Mouse (Mus musculus) E14TG2a.4 (cell line): ENCODE results near the gene Capza1.

Source experiments
- H3K27me3 ChIP-seq: 2 replicates; pipeline ENCODE4 v1.6.1; 2014; ENCODE audit warnings: low read length, control low read depth; ENCODE audit not compliant: insufficient read depth
- H3K36me3 ChIP-seq: 2 replicates; pipeline ENCODE4 v1.6.1; 2014; ENCODE audit warnings: low read length, control low read depth; ENCODE audit not compliant: insufficient read depth
- H3K4me1 ChIP-seq: replicated peaks from 2 replicates; pipeline ENCODE4 v1.6.1; 2014; ENCODE audit warnings: low read depth, low read length, control low read depth
- H3K4me3 ChIP-seq: replicated peaks from 2 replicates; pipeline ENCODE4 v1.5.1; 2014; ENCODE audit warnings: mild to moderate bottlenecking, low read length
- H3K9me3 ChIP-seq: 2 replicates; pipeline ENCODE4 v1.6.1; 2014; ENCODE audit warnings: low read length, control low read depth
- CTCF ChIP-seq: conservative IDR thresholded peaks from 2 replicates; pipeline ENCODE4 v1.5.1; 2014; ENCODE audit warnings: low read length
- NANOG ChIP-seq: IDR thresholded peaks from 2 replicates; pipeline ENCODE4 v1.6.1; 2014; ENCODE audit warnings: borderline replicate concordance, low read length, mixed read lengths
- POU5F1 ChIP-seq: IDR thresholded peaks from 2 replicates; pipeline ENCODE4 v1.6.1; 2014; ENCODE audit warnings: low read length, borderline replicate concordance

The Capza1 gene

GRCm38 (mm10) chr3:104812254-104812653 is 52.1 kb downstream of the Capza1 start:
- no peaks in the 10 kb centered on the region for H3K9me3 ChIP-seq
- peaks cover 66% of the 10 kb centered on the region for H3K4me1 ChIP-seq
- H3K36me3 ChIP-seq, result peaks cover 22% of the 10 kb centered on the region
- H3K27me3 ChIP-seq, result no peaks in the 10 kb centered on the region
- no peak for TF ChIP-seq CTCF
- no peak for TF ChIP-seq POU5F1
- no peak for TF ChIP-seq NANOG
- peak overlapping the region; percentile 46 for H3K4me3 ChIP-seq

GRCm38 (mm10) chr3:104811752-104812151 is 52.6 kb downstream of the Capza1 start:
- TF ChIP-seq POU5F1 (no peak), CTCF (no peak), NANOG (no peak)
- H3K36me3 ChIP-seq, result peaks cover 27% of the 10 kb centered on the region
- H3K9me3 ChIP-seq, result no peaks in the 10 kb centered on the region
- H3K4me3 ChIP-seq, result peak overlapping the region; percentile 46
- H3K4me1 ChIP-seq, result peaks cover 68% of the 10 kb centered on the region
- no peaks in the 10 kb centered on the region for H3K27me3 ChIP-seq

GRCm38 (mm10) chr3:104805539-104805938 is 58.8 kb downstream of the Capza1 start:
- TF ChIP-seq NANOG, result no peak
- TF ChIP-seq CTCF, result no peak
- TF ChIP-seq POU5F1, result no peak
- H3K9me3 ChIP-seq, result no peaks in the 10 kb centered on the region

GRCm38 (mm10) chr3:104804312-104804711 is 60.0 kb downstream of the Capza1 start:
- H3K4me1 ChIP-seq, result peaks cover 76% of the 10 kb centered on the region
- peak overlapping the region; percentile 29; the same call in 1 of the 2 replicates for H3K4me3 ChIP-seq
- TF ChIP-seq NANOG (no peak), POU5F1 (no peak), CTCF (no peak)
- peaks cover 89% of the 10 kb centered on the region for H3K36me3 ChIP-seq
- H3K27me3 ChIP-seq, result no peaks in the 10 kb centered on the region
- H3K9me3 ChIP-seq, result no peaks in the 10 kb centered on the region

More at GRCm38 (mm10) chr3:104805539-104805938, 58.8 kb downstream of the Capza1 start:
- Histone ChIP-seq H3K4me3 (peak overlapping the region; percentile 3; the same call in 1 of the 2 replicates), H3K27me3 (no peaks in the 10 kb centered on the region), H3K4me1 (peaks cover 64% of the 10 kb centered on the region), H3K36me3 (peaks cover 76% of the 10 kb centered on the region)

- no peaks in the 10 kb centered on the region for H3K9me3 ChIP-seq
- H3K36me3 ChIP-seq, result peaks cover 95% of the 10 kb centered on the region
Measured at GRCm38 (mm10) chr3:104801481-104801880, 62.8 kb downstream of the Capza1 start.

GRCm38 (mm10) chr3:104800681-104801080 is 63.6 kb downstream of the Capza1 start:
- peaks cover 80% of the 10 kb centered on the region for H3K4me1 ChIP-seq
- H3K9me3 ChIP-seq, result no peaks in the 10 kb centered on the region
- H3K36me3 ChIP-seq, result peaks cover 95% of the 10 kb centered on the region
- no peak overlapping the region for H3K4me3 ChIP-seq
- H3K27me3 ChIP-seq, result no peaks in the 10 kb centered on the region
- no peak for TF ChIP-seq POU5F1
- TF ChIP-seq NANOG, result no peak
- no peak for TF ChIP-seq CTCF

More at GRCm38 (mm10) chr3:104801481-104801880, 62.8 kb downstream of the Capza1 start:
- Histone ChIP-seq H3K27me3 (no peaks in the 10 kb centered on the region), H3K4me1 (peaks cover 80% of the 10 kb centered on the region), H3K4me3 (no peak overlapping the region)
- no peak for TF ChIP-seq NANOG
- TF ChIP-seq CTCF, result no peak
- TF ChIP-seq POU5F1, result no peak

GRCm38 (mm10) chr3:104796430-104797082 is 67.7 kb downstream of the Capza1 start:
- Histone ChIP-seq H3K4me3 (peak overlapping the region; percentile 57; the same call in 1 of the 2 replicates), H3K27me3 (no peaks in the 10 kb centered on the region), H3K36me3 (peaks cover 96% of the 10 kb centered on the region), H3K9me3 (no peaks in the 10 kb centered on the region), H3K4me1 (peaks cover 95% of the 10 kb centered on the region)
- TF ChIP-seq POU5F1, result no peak
- no peak for TF ChIP-seq CTCF
- no peak for TF ChIP-seq NANOG

- Histone ChIP-seq H3K4me1 (peaks cover 95% of the 10 kb centered on the region), H3K9me3 (no peaks in the 10 kb centered on the region), H3K36me3 (peaks cover 96% of the 10 kb centered on the region), H3K27me3 (no peaks in the 10 kb centered on the region), H3K4me3 (peak overlapping the region; percentile 57)
- no peak for TF ChIP-seq POU5F1
- TF ChIP-seq CTCF, result no peak
- no peak for TF ChIP-seq NANOG
Measured at GRCm38 (mm10) chr3:104795661-104796340, 68.5 kb downstream of the Capza1 start.
